8 mouse cellular contexts compared by ENCODE assay signal in the genomic region with DNA sequence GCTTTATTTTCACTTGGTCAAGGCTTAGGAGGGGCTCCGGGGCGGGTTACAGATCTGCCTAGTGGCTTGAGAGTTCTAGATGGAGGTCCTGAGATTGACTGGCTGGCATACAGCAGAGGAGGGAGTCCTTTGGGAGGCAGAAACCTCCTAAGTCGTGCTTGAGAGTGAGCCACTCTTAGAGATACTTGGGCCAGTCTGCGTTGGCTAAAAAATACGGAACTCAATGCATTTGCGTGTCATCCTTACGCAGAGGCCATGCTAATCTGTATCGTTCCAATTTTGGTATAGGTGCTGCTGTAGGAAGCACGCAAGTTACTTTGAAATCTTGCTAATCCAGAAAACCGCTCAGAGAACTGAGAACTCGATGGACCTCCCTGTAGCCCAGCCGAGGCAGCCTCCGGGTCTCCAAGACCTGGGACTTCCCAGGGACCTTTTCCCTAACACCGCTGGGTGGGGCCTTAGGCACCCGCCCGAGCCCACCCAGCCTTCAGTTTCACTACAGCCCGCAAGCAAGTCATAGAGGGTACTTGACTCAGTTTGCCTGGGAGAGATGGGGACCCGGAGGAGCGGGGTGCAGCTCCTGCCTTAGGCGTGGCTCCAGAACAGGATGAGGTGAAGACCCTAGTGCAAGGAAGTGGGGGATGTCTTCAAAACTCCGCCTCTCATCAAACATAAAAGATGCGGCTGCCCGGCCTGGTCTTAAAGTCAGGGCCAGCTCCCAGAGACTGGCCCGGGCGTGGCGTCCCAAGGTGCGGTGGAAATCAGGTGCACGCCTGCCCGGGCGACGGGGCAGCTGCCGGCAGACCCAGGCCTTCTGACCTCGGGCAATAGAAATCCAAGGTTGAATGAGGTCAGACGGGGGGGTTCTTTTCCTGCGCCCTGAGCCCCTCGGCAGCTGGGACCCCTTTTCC. TPM values are rescaled to one million over a fixed set of nuclear protein-coding genes. Genes with fewer than 3 reads are reported as not detected.
DNase-seq lines count a peak whose midpoint lies in the region; ATAC-seq and TF ChIP-seq lines count a peak whose summit lies in the region.

No protein-coding gene starts in this region.

- H3K27me3 ChIP-seq in lung, embryonic 14.5 days (ENCODE audit: insufficient read depth, low read length): no peaks in the 10 kb centered on the region
- H3K27me3 ChIP-seq in embryonic facial prominence, embryonic 12.5 days: no peaks in the 10 kb centered on the region
- no peaks in the 10 kb centered on the region for H3K27me3 ChIP-seq in intestine, embryonic 14.5 days (replicated peaks; ENCODE audit: control insufficient read depth, insufficient read depth, low read length)

- H3K4me1 ChIP-seq in lung, embryonic 14.5 days (ENCODE audit: insufficient read depth): peaks cover 29% of the 10 kb centered on the region
- H3K4me1 ChIP-seq in embryonic facial prominence, embryonic 12.5 days: peaks cover 42% of the 10 kb centered on the region
- peaks cover 50% of the 10 kb centered on the region for H3K4me1 ChIP-seq in intestine, embryonic 14.5 days (replicated peaks; ENCODE audit: control insufficient read depth, insufficient read depth, low read length)

- WGBS in lung, embryonic 14.5 days: 4% methylated on average over 36 of the region's 36 CpGs
- WGBS in embryonic facial prominence, embryonic 12.5 days: 4% methylated on average over 36 of the region's 36 CpGs
- WGBS in intestine, embryonic 14.5 days: 2% methylated on average over 36 of the region's 36 CpGs

- H3K9ac ChIP-seq in lung, embryonic 14.5 days: peak overlapping the region; percentile 92
- peak overlapping the region; percentile 85 for H3K9ac ChIP-seq in embryonic facial prominence, embryonic 12.5 days
- peak overlapping the region; percentile 95 for H3K9ac ChIP-seq in intestine, embryonic 14.5 days (ENCODE audit: low read length)

- no peak for DNase-seq in lung, embryonic 14.5 days
- DNase-seq in lung, adult 18-20 months: no peak
- peak; percentile 73 for DNase-seq in intestine, embryonic 14.5 days (ENCODE audit: low spot score)
- DNase-seq in naive thymus-derived CD4-positive, alpha-beta T cell, adult 2 months (ENCODE audit: low read depth): peak; percentile 59
- no peak for DNase-seq in spleen, adult 12 weeks (ENCODE audit: low spot score)
- DNase-seq in right cerebral cortex, postnatal 10 days (ENCODE audit: low spot score in 2 of 2): no peak

- no peak for TF ChIP-seq CTCF in lung, embryonic 14.5 days (IDR thresholded peaks at IDR 0.05; ENCODE audit: low read depth)

- H3K9me3 ChIP-seq in lung, embryonic 14.5 days (ENCODE audit: low read depth, low read length): no peaks in the 10 kb centered on the region
- H3K9me3 ChIP-seq in embryonic facial prominence, embryonic 12.5 days: no peaks in the 10 kb centered on the region
- H3K9me3 ChIP-seq in intestine, embryonic 14.5 days (ENCODE audit: control insufficient read depth, low read length): no peaks in the 10 kb centered on the region

- no peak for ATAC-seq in lung, embryonic 14.5 days (ENCODE audit: insufficient read depth)
- no peak for ATAC-seq in embryonic facial prominence, embryonic 12.5 days (ENCODE audit: insufficient number of reproducible peaks, insufficient read depth, low FRiP score, low TSS enrichment)
- no peak for ATAC-seq in intestine, embryonic 14.5 days (replicated peaks; ENCODE audit: low FRiP score, low TSS enrichment, low read depth)
- ATAC-seq in frontal cortex, adult (ENCODE audit: low TSS enrichment): no peak

- no peaks in the 10 kb centered on the region for H3K36me3 ChIP-seq in lung, embryonic 14.5 days (ENCODE audit: insufficient read depth)
- H3K36me3 ChIP-seq in embryonic facial prominence, embryonic 12.5 days: no peaks in the 10 kb centered on the region
- no peaks in the 10 kb centered on the region for H3K36me3 ChIP-seq in intestine, embryonic 14.5 days (ENCODE audit: control insufficient read depth, insufficient read depth, low read length)

- peak overlapping the region; percentile 92 for H3K4me2 ChIP-seq in lung, embryonic 14.5 days
- peak overlapping the region; percentile 94 for H3K4me2 ChIP-seq in embryonic facial prominence, embryonic 12.5 days (replicated peaks)
- peak overlapping the region; percentile 86 for H3K4me2 ChIP-seq in intestine, embryonic 14.5 days (ENCODE audit: low read length)

- peak overlapping the region; percentile 96 for H3K4me3 ChIP-seq in lung, embryonic 14.5 days (ENCODE audit: low read depth, low read length)
- peak overlapping the region; percentile 91 for H3K4me3 ChIP-seq in embryonic facial prominence, embryonic 12.5 days
- peak overlapping the region; percentile 90 for H3K4me3 ChIP-seq in intestine, embryonic 14.5 days (ENCODE audit: low read depth, low read length)

- peak overlapping the region; percentile 95 for H3K27ac ChIP-seq in lung, embryonic 14.5 days (ENCODE audit: low read depth)
- H3K27ac ChIP-seq in embryonic facial prominence, embryonic 12.5 days: peak overlapping the region; percentile 90
- peak overlapping the region; percentile 92 for H3K27ac ChIP-seq in intestine, embryonic 14.5 days (ENCODE audit: low read depth)

RNA-seq across cellular contexts. Expression of gene Myh9, which starts 1.3 kb away (rescaled TPM):
- polyA plus RNA-seq in lung, embryonic 14.5 days (2014; fragmentation: Nextera tagmentation; extraction: Ambion mirVana): 86.6 and 87.5 TPM in 2 replicates
- polyA plus RNA-seq in embryonic facial prominence, embryonic 12.5 days (2016; fragmentation: Nextera tagmentation; extraction: Ambion mirVana): 37.3 and 37.9 TPM in 2 replicates
- 67.9 and 72.2 TPM in 2 replicates for polyA plus RNA-seq in intestine, embryonic 14.5 days (2014; fragmentation: Nextera tagmentation; extraction: Ambion mirVana)

Comparison
In these comparisons a context has a peak if more than half of its experiments do, and no peak if none do; other contexts are left out.
1. DNase-seq: peak in intestine, embryonic 14.5 days (single experiment) and naive thymus-derived CD4-positive, alpha-beta T cell, adult 2 months (single experiment); none in lung, embryonic 14.5 days (single experiment), lung, adult 18-20 months (0 of 2), spleen, adult 12 weeks (single experiment) and right cerebral cortex, postnatal 10 days (0 of 2).
2. Peak in every context shown above with its lines, with median percentiles within 50 percentile points of each other: H3K27ac ChIP-seq, H3K4me2 ChIP-seq, H3K4me3 ChIP-seq and H3K9ac ChIP-seq.